Mouse (Mus musculus) heart, embryonic 10.5 days (tissue): Measurements from ENCODE around the gene Ptprh. TPM values are rescaled to one million over a fixed set of nuclear protein-coding genes. Genes with fewer than 3 reads are reported as not detected.
"Not testable (repeated sequence)": the region's sequence is repeated elsewhere in the genome, so short reads cannot be mapped to it uniquely, and the experiment has no call there.

Experiments
- DNase-seq: peaks from one replicate; pipeline ENCODE4 v3.0.0-alpha.2; 2017; ENCODE audit warnings: low spot score
- H3K27ac ChIP-seq: fragments of 300-500 bp; sonication (generic); 2 replicates; pipeline ENCODE4 v1.5.1; 2016; ENCODE audit warnings: mild to moderate bottlenecking
- H3K27me3 ChIP-seq: fragments of 300-500 bp; sonication (generic); 2 replicates; pipeline ENCODE4 v1.6.1; 2016; ENCODE audit warnings: mild to moderate bottlenecking; ENCODE audit not compliant: poor library complexity, insufficient read depth, severe bottlenecking
- H3K36me3 ChIP-seq: fragments of 300-500 bp; sonication (generic); 2 replicates; pipeline ENCODE4 v1.6.1; 2016; ENCODE audit warnings: mild to moderate bottlenecking, moderate library complexity
- H3K4me1 ChIP-seq: fragments of 300-500 bp; sonication (generic); 2 replicates; pipeline ENCODE4 v1.6.1; 2016; ENCODE audit warnings: mild to moderate bottlenecking
- H3K4me3 ChIP-seq: fragments of 300-500 bp; sonication (generic); 2 replicates; pipeline ENCODE4 v1.5.1; 2016; ENCODE audit warnings: mild to moderate bottlenecking, moderate library complexity
- H3K9me3 ChIP-seq: fragments of 300-500 bp; sonication (generic); 2 replicates; pipeline ENCODE4 v1.6.1; 2016; ENCODE audit warnings: mild to moderate bottlenecking, moderate library complexity
- WGBS: fragments of 180-500 bp; shearing (Covaris S2); methylation state at CpG from one replicate; pipeline ENCODE4 v1.1.7; 2016; 5-methylcytosine and 5-hydroxymethylcytosine counted together
- polyA plus RNA-seq: library from polyadenylated mRNA; unstranded; fragments of >200 nt; fragmentation: Nextera tagmentation; extraction: Ambion mirVana; gene quantifications from 2 replicates; pipeline ENCODE4 v1.2.1, GENCODE M21; 2016

Ptprh gene
- polyA plus RNA-seq, 1 experiment from 2014 or later = not detected

DNA sequence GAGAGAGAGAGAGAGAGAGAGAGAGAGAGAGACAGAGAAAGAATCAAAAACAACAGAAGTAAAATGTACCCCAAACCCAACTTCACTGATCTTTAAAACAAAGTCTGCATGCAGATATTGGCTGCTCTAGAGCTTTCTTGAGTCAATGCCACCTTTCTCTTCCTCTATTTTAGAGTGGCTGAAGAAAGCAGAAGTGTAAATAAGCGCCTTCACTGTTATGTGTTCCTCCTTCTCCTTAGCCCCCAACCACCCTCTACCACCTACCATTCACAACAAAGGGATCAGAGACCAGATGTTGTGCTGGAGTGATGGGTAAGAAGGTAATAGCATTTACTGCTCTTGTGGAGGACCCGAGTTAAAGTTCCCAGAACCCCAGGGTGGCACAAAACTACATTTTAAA, 31.5 kb downstream of the Ptprh start:
- H3K9me3 ChIP-seq, H3K4me1 ChIP-seq, H3K4me3 ChIP-seq, H3K27me3 ChIP-seq, H3K27ac ChIP-seq, H3K36me3 ChIP-seq, DNase-seq: not testable (repeated sequence)
- WGBS = 62% methylated on average over 2 of the region's 2 CpGs

DNA sequence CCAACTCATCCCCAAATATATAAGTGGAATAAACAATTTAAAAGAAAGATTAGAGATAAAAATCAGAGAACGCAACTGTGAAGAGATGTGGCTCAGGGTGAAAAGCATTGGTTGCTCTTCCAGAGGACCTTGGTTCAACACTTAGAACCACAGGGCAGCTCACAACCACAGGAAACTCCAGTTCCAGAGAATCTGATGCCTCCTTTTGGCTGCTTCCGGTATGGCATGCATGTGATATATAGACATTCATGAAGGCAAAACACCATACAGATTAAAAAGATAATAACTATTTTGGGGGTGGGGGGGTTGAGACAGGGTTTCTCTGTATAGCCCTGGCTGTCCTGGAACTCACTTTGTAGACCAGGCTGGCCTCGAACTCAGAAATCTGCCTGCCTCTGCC, 41.2 kb downstream of the Ptprh start:
- no peak for DNase-seq
- no peak overlapping the region for H3K27ac ChIP-seq
- no peak overlapping the region for H3K4me3 ChIP-seq
- no peaks in the 10 kb centered on the region for H3K27me3 ChIP-seq
- H3K9me3 ChIP-seq = no peaks in the 10 kb centered on the region
- 90% methylated on average over 3 of the region's 3 CpGs for WGBS
- no peaks in the 10 kb centered on the region for H3K4me1 ChIP-seq
- no peaks in the 10 kb centered on the region for H3K36me3 ChIP-seq

- no peak overlapping the region for H3K27ac ChIP-seq
- no peak for DNase-seq
- H3K4me3 ChIP-seq = no peak overlapping the region
- H3K9me3 ChIP-seq = no peaks in the 10 kb centered on the region
- 0 out of 2 replicates have a peak, but pooled peaks cover 4% of the 10 kb centered on the region for H3K27me3 ChIP-seq
- no peaks in the 10 kb centered on the region for H3K4me1 ChIP-seq
- no peaks in the 10 kb centered on the region for H3K36me3 ChIP-seq
- WGBS = 62% methylated on average over 6 of the region's 6 CpGs
These were observed 46.7 kb downstream of the Ptprh start for GRCm38 (mm10) chr7:4557167-4557560.

- Histone ChIP-seq H3K4me3 (no peak overlapping the region), H3K4me1 (no peaks in the 10 kb centered on the region), H3K36me3 (no peaks in the 10 kb centered on the region), H3K27me3 (0 out of 2 replicates have a peak, but pooled peaks cover 5% of the 10 kb centered on the region), H3K9me3 (no peaks in the 10 kb centered on the region), H3K27ac (no peak overlapping the region)
- WGBS = 22% methylated on average over 15 of the region's 15 CpGs
- DNase-seq = peak; percentile 92
These were observed 47.3 kb downstream of the Ptprh start for GRCm38 (mm10) chr7:4556256-4557166.

GRCm38 (mm10) chr7:4547221-4547641, 56.6 kb downstream of the Ptprh start, which contains the start of gene Syt5:
Gene Syt5 (minus strand): TSS chr7:4547541.
- Histone ChIP-seq H3K36me3 (no peaks in the 10 kb centered on the region), H3K9me3 (no peaks in the 10 kb centered on the region), H3K27me3 (peaks cover 32% of the 10 kb centered on the region), H3K4me3 (peak within 1 kb of the TSS; percentile 50), H3K27ac (no peak within 1 kb of the TSS), H3K4me1 (peaks cover 14% of the 10 kb centered on the region)
- DNase-seq = peak; percentile 71
- 8% methylated on average over 33 of the region's 33 CpGs for WGBS

DNA sequence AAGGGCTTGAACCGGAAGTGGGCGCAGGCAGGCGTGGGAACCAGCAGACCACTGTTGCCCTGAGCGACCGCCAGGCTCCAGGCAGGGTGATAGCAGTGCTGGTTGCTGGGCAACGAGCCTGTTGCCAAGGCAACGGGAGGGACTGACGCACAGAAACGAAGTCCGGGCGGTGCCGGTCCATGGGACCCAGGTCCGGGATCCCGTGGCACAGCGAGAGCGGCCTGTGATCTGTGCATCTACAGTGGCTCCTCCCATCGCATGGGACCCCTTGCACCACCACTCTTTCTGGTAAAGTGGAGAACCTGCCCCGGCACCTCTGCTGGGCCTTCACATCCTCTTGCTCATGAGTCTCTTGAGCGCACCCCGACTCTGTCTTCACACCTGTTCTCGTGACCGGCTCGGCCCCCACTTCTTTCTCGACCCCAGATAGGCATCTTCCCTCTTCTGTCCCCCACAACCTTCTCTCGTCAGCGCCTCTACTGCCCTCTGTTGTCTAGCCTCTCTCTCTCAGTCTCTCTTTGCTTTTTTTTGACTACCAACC, 57.2 kb downstream of the Ptprh start:
- Histone ChIP-seq H3K27me3 (peaks cover 30% of the 10 kb centered on the region), H3K9me3 (no peaks in the 10 kb centered on the region), H3K4me3 (peak overlapping the region; percentile 50), H3K4me1 (peaks cover 14% of the 10 kb centered on the region), H3K36me3 (no peaks in the 10 kb centered on the region), H3K27ac (no peak overlapping the region)
- peak; percentile 88 for DNase-seq
- 4% methylated on average over 26 of the region's 26 CpGs for WGBS

GRCm38 (mm10) chr7:4546050-4546449, 57.8 kb downstream of the Ptprh start:
- H3K4me1 ChIP-seq = peaks cover 14% of the 10 kb centered on the region
- no peak overlapping the region for H3K27ac ChIP-seq
- no peaks in the 10 kb centered on the region for H3K36me3 ChIP-seq
- peak overlapping the region; percentile 50 for H3K4me3 ChIP-seq
- H3K9me3 ChIP-seq = no peaks in the 10 kb centered on the region
- peak; percentile 66 for DNase-seq
- H3K27me3 ChIP-seq = peaks cover 30% of the 10 kb centered on the region
- WGBS = 69% methylated on average over 15 of the region's 15 CpGs

DNA sequence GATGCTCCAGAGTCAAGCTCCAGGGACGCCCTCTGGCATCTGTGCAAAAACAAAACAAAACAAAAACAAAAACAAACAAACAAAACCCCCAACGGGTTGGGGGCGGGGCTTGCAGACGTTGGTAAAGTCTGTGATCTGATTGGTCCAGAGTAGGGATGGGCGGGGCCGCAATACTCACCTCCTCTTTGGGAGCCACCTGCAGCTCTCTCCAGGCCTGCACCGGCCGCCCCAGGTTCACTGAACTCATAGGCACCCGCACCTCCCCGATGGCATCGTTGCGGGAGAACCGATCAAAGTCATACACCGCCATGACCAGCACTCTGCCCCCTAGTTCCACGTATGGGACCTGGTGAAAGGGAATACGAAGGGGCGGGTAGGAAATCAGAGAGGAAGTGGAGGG, 61.8 kb downstream of the Ptprh start:
- Histone ChIP-seq H3K4me1 (peaks cover 11% of the 10 kb centered on the region), H3K27ac (no peak overlapping the region), H3K27me3 (peaks cover 14% of the 10 kb centered on the region), H3K9me3 (no peaks in the 10 kb centered on the region), H3K36me3 (no peaks in the 10 kb centered on the region), H3K4me3 (no peak overlapping the region)
- DNase-seq = peak; percentile 74
- 24% methylated on average over 17 of the region's 17 CpGs for WGBS

DNA sequence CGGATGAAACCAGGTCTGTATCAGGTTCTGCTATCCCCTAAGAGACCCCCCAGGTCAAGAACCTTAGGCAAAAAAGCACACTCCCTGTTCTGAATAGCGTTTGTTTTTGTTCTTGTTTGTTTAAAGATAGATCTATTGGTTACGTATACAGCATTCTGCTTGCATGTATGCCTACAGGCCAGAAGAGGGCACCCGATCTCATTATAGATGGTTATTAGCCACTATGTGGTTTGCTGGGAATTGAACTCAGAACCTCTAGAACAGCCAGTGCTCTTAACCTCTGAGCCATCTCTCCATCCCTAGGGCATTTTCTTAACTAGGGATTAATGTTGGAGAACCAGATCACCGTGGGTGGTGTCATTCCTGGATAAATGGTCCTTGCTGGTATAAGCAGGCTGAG, 62.5 kb downstream of the Ptprh start:
- Histone ChIP-seq H3K4me3 (no peak overlapping the region), H3K4me1 (peaks cover 4% of the 10 kb centered on the region), H3K36me3 (no peaks in the 10 kb centered on the region), H3K27me3 (peaks cover 8% of the 10 kb centered on the region; the same call in 1 of the 2 replicates), H3K9me3 (no peaks in the 10 kb centered on the region), H3K27ac (no peak overlapping the region)
- peak; percentile 45 for DNase-seq
- WGBS = 49% methylated on average over 5 of the region's 5 CpGs

DNA sequence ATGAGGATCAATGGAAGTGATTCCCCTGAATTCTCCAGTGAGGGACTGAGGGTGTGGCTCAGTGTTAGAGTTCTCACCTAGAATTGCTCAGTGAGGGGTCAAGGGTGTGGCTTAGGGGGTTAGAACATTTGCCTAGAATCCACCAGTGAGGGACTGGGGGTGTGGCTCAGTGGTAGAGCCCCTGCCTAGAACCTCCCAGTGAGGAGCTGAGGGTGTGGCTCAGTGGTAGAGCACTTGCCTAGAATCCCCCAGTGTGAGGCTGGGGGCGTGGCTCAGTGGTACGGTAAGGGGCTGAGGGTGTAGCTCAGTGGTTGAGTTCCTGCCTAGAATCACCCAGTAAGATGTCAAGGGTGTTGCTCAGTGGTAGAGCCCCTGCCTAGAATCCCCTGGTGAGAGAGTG, 64.8 kb downstream of the Ptprh start:
- H3K4me1 ChIP-seq = no peaks in the 10 kb centered on the region
- peaks cover 4% of the 10 kb centered on the region; the same call in 1 of the 2 replicates for H3K27me3 ChIP-seq
- no peaks in the 10 kb centered on the region for H3K36me3 ChIP-seq
- no peak overlapping the region for H3K27ac ChIP-seq
- WGBS = 66% methylated on average over 2 of the region's 2 CpGs
- no peak overlapping the region for H3K4me3 ChIP-seq
- no peaks in the 10 kb centered on the region for H3K9me3 ChIP-seq
- peak; percentile 31 for DNase-seq

- Histone ChIP-seq H3K9me3 (no peaks in the 10 kb centered on the region), H3K36me3 (no peaks in the 10 kb centered on the region), H3K4me3 (no peak overlapping the region), H3K27ac (no peak overlapping the region), H3K27me3 (no peaks in the 10 kb centered on the region; the same call in 1 of the 2 replicates), H3K4me1 (no peaks in the 10 kb centered on the region)
- peak; percentile 48 for DNase-seq
- WGBS = 49% methylated on average over 4 of the region's 4 CpGs
These were observed 66.7 kb downstream of the Ptprh start for GRCm38 (mm10) chr7:4537181-4537580.

DNA sequence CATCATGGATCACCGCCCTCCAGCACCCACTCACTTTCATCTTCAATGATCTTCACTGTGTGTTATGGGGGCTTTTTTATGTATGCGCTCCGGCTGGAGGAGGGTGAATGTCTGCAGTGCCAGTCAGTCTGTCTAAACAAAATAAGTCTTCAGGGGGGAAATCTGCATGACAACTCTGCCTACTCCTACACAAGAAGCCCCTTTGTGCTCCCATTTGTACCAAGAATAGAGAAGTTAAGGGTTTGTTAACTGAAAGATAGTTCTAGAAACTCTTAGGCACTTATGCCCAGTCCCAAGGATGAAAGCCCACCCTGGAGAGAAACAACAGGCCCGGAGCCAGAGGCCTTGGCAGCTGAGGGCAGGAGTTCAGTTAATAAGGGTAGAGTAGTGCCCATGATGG, 67.5 kb downstream of the Ptprh start:
- Histone ChIP-seq H3K4me3 (no peak overlapping the region), H3K36me3 (no peaks in the 10 kb centered on the region), H3K27ac (no peak overlapping the region), H3K4me1 (peaks cover 6% of the 10 kb centered on the region), H3K27me3 (no peaks in the 10 kb centered on the region), H3K9me3 (no peaks in the 10 kb centered on the region)
- DNase-seq = peak; percentile 38
- WGBS = 82% methylated on average over 4 of the region's 4 CpGs

DNA sequence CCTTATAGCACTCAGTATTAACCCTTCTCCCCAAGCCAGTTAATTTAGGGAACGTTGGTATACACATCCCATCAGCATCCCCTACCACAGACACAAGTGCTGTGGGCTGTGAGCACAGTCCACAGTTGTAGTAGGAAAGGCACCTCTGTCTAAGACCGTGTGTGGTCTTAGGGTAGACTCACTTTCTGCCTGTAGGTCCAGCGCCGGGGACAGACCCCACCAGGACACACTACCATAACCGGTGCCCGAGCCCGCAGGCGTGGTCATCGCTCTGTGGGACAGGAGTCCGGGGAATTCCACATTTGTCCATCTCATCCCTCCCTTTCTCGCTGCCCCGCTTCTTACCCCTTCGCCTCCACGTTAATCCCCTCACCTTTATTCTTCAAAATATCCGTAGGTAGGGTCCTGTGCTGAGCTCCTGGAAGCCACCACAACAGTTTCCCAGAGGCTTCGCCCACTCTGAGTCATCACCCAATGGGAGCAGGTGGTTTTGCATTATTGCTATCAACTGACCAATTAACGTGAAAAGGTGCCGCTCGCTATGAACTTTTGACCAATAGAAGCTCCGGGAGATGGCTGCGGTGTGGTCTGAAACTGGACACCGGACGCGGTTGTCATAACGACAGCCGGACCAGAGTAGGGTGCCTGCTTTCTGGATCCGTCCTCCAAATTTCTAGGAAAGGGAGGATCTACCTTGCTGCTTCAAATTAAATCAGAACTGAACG, 71.7 kb downstream of the Ptprh start, which contains the start of gene Dnaaf3:
Gene Dnaaf3 (minus strand): TSS at position 449 of the 725 bp plus-strand sequence.
- peak within 1 kb of the TSS; percentile 63 for H3K4me3 ChIP-seq
- H3K27ac ChIP-seq = no peak within 1 kb of the TSS
- H3K9me3 ChIP-seq = no peaks in the 10 kb centered on the region
- peak; percentile 95 for DNase-seq
- 8% methylated on average over 28 of the region's 28 CpGs for WGBS
- peaks cover 6% of the 10 kb centered on the region for H3K4me1 ChIP-seq
- H3K36me3 ChIP-seq = no peaks in the 10 kb centered on the region
- H3K27me3 ChIP-seq = peaks cover 23% of the 10 kb centered on the region; the same call in 1 of the 2 replicates
